Mouse (Mus musculus) ZHBTc4 (cell line): ENCODE measurements around the gene Tex101.
"Not testable (repeated sequence)": the region's sequence is repeated elsewhere in the genome, so short reads cannot be mapped to it uniquely, and the experiment has no call there.

Experiments used
- DNase-seq: peaks from one replicate; pipeline ENCODE4 v3.0.0-alpha.2; 2011; ENCODE audit warnings: low read depth, low spot score

Tex101 gene

DNA sequence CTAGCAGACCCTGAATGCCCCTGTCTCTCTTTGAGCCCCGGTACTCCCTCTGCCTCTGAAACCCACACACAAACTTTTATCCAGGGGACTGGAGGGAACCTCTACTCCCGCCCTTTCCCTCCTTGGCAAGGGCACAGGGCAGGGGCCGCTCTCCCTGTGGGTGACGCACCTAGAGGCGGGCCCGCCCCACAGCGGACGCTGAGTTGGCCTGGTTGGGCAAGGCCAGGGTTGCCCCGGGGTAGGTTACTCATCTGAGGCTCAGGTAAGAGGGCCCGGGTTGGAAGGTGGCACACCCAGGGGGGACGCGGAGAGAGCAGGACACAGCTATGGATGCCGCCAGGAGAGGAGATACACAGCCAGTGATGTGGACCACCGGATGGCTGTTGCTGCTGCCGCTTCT is 40.2 kb downstream of the Tex101 start, which contains the start of gene Lypd3:
Gene Lypd3, plus strand, starts transcription at position 287 of the 400 bp plus-strand sequence.
- no peak for DNase-seq

DNA sequence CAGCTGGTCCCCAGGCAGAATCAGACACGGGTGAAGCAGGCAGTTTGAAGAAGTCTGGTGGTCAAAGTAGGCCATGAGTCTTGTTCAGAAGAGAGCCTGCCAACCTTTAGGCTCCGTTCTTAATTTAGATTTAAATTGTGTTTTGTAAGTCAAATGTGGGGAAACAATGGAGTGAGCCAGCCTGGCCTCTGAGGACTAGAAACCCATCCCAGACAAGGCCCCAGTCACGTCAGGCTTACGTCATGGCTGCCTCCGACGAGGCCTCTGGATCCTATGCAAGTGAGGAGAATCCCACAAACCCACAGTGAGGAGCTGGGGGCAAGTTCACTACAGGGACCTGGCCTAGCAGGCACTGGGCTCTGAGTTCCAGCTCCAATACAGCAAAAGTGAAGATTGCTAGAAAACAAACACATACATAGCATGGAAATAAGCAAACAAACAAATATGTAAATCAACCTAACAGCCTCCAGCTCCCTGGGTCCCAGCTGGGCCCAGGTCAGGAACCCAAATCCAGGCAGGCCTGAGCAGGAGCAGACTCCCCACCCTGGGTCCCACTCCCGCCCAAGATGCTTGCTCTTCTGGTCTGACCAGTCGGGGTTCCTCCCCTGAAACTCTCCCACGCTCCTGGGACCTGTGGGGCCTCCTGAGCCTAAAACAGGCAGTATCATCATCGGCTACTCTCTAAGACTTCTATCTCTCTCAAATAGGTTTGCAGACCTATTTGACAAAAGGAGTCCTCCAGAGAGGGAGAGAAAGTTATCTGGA is 46.2 kb downstream of the Tex101 start:
- peak; percentile 84 for DNase-seq

DNA sequence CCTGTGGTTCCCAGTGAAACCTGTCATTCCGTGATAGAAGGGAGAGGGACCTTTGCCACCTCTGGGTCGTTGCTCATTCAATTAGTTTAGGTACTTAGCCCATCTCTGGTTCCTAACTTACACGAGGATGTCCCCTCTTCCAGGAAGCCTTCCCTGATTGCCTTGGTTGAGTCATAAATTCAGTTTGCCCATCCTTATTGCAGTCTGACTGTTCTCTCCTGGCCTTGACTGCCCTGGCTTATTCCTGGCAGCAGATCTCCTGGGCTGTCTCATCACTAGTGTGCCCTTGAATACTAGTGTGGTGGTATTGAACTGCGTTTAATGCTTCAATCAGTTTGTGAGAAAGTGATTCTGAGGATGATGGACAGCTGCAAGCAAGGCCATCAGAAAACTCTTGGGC is 46.8 kb downstream of the Tex101 start:
- DNase-seq = no peak

DNA sequence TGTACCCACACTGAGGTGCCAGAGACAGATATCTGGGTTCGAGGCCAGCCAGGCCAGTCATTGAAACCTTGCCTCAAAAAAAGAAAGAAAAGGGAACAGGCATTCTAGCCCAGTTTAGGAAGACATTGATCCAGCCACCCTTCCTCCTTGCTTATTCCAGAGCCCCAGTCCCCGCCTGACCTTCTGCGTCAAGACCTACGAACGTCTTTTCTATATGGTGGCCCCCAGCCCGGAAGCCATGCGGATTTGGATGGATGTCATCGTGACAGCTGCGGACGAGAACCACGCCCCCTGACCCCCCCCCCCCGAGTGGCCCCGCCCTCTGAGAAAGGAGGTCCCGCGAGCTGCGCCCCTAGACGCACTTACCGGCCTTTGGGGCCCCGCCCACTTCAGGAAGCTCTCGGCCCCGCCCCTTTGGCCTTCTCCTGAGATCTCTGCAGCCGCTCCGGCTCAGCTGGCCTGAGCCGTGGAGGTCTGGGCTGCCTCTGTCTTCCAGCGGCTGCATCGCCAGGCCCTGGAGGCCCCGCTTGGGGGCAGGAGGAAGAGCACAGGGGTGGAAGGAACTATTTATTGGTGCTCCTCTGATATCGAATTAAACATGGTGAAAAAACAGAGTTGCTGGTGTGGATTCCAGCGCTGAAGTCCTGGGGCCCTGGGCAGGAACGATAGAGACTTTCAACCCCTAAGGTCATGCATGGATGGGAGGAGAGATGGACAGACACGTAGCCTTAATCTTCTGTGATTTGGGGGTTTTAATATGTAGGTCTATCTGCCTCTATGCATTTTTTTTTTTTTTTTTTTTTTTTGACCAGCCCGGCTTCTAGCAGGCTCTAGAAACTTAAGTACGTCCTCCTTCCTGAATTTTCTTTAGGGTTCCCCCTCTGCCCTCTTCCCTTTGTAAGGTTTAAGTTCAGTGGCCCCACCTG is 47.5 kb downstream of the Tex101 start:
- peak; percentile 94 for DNase-seq

DNA sequence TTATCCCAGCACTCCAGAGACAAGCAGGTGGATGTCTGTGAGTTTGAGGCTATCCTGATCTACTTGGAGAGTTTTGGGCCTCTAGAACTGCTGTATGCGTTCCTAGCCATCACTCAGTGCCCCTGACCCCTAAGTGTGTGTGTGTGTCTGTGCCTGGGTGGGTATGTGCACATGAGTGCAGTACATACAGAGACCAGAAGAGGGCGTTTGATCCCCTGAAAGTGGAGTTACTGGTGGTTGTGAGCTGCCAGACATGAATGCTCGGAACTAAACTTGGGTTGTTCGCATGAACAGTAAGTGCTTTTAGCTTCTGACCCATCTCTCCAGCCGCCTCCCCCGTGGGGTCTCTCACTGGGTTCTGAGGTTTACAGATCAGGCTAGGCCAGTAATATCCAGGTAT is 53.5 kb downstream of the Tex101 start:
- DNase-seq = peak; percentile 60

DNA sequence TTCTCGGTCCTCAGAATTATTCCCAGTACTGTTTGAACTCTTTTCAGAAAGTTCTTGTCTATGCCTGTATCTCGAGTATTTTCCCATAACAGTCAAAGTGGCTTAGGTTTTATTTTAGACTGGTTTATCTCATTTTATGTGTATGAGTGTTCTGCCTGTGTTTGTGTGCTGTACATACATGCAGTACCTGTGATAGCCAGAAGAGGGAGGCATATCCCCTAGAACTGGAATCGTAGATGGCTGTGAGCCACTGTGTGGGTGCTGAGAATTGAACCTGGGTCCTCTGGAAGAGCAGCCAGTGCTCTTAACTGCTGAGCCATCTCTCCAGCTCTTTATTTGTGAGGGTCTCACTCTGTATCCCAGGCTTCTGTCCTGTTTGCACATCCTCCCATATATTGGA is 55.3 kb downstream of the Tex101 start:
- peak; percentile 62 for DNase-seq

DNA sequence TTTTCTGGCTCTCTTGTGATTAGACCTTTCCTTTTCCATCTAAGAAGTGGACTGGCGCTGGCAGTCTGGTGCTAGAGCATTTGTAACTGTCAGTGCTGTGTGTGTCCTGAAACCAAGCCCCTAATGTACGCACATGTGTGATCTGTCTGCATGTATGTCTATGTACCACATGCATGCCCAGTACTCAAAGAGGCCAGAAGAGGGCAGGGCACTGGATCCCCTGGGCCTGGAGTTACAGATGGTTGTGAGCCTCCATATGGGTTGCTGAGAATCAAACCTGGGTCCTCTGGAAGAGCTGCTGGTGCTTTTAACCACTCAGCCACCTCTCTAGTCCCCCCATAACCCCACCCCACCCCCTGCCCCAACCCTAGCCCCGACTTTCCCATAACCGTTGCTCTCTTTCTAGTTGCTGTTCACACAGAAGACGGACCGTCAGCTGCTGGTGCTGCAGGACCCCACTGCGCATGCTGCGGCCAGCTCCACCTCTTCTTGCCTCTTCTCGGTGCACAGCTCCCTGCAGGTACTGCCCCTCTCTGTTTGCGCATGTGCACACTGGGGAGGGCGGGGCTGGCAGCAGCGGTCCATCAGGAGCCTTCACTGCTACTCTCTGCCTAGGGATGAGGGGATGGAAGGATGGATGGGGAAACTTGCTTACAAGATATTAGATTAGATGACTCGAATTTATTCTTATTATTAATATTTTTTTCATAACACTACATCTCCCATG is 56.6 kb downstream of the Tex101 start:
- DNase-seq = peak; percentile 91

DNA sequence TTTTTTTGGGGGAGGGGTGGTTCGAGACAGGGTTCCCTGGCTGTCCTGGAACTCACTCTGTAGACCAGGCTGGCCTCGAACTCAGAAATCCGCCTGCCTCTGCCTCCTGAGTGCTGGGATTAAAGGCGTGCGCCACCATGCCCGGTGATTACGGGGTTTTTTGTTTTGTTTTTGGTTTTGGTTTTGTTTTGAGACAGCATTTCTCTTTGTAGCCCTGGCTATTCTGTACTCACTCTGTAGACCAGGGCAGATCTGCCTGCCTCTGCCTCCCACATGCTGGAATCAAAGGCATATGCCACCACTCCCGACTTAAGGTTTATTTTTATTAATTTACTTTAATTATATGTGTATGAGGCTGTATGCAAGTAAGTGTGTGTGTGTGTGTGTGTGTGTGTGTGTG is 58.1 kb downstream of the Tex101 start:
- not testable (repeated sequence) for DNase-seq
